Mouse (Mus musculus): ENCODE data around the gene Fancc. TPM values are rescaled to one million over a fixed set of nuclear protein-coding genes. Genes with fewer than 3 reads are reported as not detected.

The Fancc gene
- polyA plus RNA-seq, 1 experiment from 2014 or later: 15.8 TPM

DNA sequence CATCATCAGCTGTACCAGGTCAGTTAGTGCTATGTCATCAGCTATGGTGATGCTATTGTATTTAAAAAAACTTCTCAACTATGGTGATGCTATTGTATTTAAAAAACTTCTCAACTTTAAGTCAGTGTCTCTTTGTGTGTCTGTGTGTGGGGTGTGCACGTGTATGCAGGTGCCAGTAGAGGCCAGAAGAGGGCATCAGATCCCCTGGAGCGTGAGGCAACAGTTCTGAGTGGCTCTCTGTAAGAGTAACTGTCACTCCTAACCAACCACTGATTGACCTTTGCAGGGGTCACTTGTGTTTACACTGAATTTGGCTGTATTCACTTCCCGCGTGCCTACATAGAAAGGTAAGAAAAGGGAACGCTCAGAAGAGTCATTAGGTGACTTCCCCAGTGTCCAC, 10.7 kb upstream of the Fancc start:
- no peak for DNase-seq (ENCODE audit: low spot score)
- Histone ChIP-seq H3K4me1 (peaks cover 12% of the 10 kb centered on the region), H3K4me3 (no peak overlapping the region), H3K9me3 (no peaks in the 10 kb centered on the region), H3K36me3 (peaks cover 57% of the 10 kb centered on the region), H3K27ac (no peak overlapping the region), H3K27me3 (ENCODE audit: insufficient read depth, poor library complexity, severe bottlenecking) (no peaks in the 10 kb centered on the region)
- whole genome bisulfite sequencing: 88% methylated on average over 5 of the region's 5 CpGs

DNA sequence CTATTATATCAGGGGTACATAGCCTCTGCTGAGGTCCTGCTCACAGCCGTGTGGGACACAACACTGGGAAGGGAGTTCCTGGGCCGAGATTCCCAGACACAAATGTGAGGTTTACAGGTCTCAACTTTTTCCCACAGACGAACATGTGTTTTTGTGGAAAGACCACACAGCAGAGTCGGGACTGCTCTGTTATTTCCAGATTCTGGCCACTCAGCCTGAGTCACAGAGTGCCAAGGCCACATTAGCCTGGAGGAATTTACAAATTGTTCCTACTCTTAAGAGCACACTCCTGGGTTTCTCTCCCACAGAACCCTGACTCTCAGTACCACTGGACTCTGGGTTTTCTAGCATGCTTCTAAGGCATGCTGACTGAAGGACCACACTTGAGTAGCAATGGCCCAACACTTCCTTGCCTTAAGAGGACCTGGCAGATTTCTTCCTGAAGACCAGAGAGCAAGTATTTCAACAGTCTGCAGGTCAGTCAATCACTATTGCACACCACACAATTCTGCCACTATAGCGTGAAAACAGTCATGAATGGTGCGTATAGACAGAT, 10.0 kb upstream of the Fancc start:
- Histone ChIP-seq H3K27me3 (ENCODE audit: insufficient read depth, poor library complexity, severe bottlenecking) (no peaks in the 10 kb centered on the region), H3K4me3 (no peak overlapping the region), H3K36me3 (peaks cover 50% of the 10 kb centered on the region), H3K4me1 (peaks cover 4% of the 10 kb centered on the region; the same call in 1 of the 2 replicates), H3K9me3 (no peaks in the 10 kb centered on the region), H3K27ac (no peak overlapping the region; the same call in 1 of the 2 replicates)
- no peak for DNase-seq (ENCODE audit: low spot score)
- 87% methylated on average over 6 of the region's 6 CpGs for WGBS

DNA sequence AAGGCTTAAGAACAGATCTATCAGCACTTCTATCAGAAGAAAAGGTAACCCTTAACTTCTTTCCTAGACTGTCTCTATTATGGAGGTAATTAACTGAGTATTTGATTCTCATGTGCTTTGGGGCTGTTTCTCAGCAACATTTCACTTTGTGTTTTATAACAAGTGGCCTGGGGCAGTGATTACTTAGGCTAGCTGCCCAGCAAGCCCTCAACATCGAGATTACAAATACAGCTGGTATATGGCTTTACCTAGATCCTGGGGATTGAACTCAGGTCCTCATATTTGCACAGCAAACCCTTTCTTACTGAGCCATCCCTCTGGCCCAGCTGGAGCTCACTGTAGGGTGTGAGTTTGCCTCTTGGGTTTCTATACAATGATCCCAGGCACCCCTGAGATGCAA, 9.3 kb upstream of the Fancc start:
- no peaks in the 10 kb centered on the region for H3K27me3 ChIP-seq (ENCODE audit: insufficient read depth, poor library complexity, severe bottlenecking)
- no peaks in the 10 kb centered on the region for H3K4me1 ChIP-seq
- H3K27ac ChIP-seq: no peak overlapping the region
- H3K4me3 ChIP-seq: no peak overlapping the region
- peaks cover 43% of the 10 kb centered on the region for H3K36me3 ChIP-seq
- H3K9me3 ChIP-seq: no peaks in the 10 kb centered on the region
- DNase-seq (ENCODE audit: low spot score): no peak
- 76% methylated on average over 1 of the region's 1 CpGs for WGBS

DNA sequence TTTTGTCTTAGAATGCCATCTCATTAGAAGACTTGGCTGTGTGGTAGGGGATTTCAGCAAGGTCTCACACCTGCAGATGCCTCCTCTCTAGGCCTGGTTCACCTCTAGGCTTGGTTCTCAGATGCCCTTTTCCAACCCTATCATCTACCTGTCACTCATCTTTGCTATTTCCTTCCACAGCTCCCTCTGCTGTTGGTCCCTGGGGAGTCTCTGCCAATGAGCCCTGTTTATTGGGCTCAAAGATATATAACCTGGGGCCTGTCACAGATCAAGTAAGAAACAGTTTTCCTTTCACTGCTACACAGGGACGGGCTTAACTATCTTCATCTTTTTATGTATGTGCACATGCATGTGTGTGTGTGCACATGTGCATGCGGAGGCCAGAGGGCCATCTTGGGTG, 5.3 kb upstream of the Fancc start:
- Histone ChIP-seq H3K4me1 (no peaks in the 10 kb centered on the region), H3K36me3 (peaks cover 5% of the 10 kb centered on the region), H3K4me3 (no peak overlapping the region), H3K9me3 (no peaks in the 10 kb centered on the region), H3K27me3 (ENCODE audit: insufficient read depth, poor library complexity, severe bottlenecking) (no peaks in the 10 kb centered on the region), H3K27ac (no peak overlapping the region)
- DNase-seq (ENCODE audit: low spot score): no peak
- WGBS: 82% methylated on average over 2 of the region's 2 CpGs

DNA sequence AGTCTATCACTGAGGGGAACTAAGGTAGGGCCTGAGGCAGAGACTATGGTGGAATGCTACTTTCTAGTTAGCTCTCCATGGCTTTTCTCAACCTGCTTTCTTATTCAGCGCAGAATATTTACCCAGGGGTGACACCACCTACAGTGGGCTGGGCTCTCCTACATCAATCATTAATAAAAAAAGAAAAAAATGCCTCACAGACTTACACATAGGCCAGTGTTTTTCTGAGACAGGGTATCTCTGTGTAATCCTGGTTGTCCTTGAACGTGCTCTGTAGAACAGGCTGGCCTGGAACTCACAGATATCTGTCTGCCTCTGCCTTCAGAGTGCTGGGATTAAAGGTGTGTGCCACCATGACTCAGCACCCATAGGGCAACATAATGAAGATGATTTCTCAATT, 2.4 kb upstream of the Fancc start:
- no peak overlapping the region for H3K4me3 ChIP-seq
- H3K9me3 ChIP-seq: no peaks in the 10 kb centered on the region
- no peak overlapping the region for H3K27ac ChIP-seq
- H3K36me3 ChIP-seq: no peaks in the 10 kb centered on the region
- DNase-seq (ENCODE audit: low spot score): no peak
- peaks cover 3% of the 10 kb centered on the region; the same call in 1 of the 2 replicates for H3K4me1 ChIP-seq
- no peaks in the 10 kb centered on the region for H3K27me3 ChIP-seq (ENCODE audit: insufficient read depth, poor library complexity, severe bottlenecking)
- 78% methylated on average over 2 of the region's 2 CpGs for WGBS

DNA sequence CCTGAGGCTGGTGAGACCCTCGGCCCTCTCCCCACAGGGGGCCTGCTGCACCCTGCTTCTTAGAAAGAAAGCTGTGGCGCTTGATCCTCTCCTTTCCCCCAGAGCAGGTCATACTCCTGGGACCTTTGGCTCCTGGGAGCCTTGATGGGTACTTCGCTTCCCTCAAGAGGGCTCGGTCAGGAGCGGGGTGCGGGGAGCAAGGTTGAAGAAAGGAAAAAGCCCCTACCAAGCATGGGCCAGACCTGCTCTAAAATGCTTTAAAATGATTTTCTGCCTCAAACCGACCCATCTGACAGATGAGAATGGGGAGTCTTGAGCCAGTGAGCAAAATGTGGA, 9.4 kb downstream of the Fancc start:
- no peak for DNase-seq (ENCODE audit: low spot score)
- Histone ChIP-seq H3K36me3 (no peaks in the 10 kb centered on the region), H3K27me3 (ENCODE audit: insufficient read depth, poor library complexity, severe bottlenecking) (no peaks in the 10 kb centered on the region), H3K4me1 (peaks cover 7% of the 10 kb centered on the region), H3K27ac (no peak overlapping the region), H3K4me3 (no peak overlapping the region), H3K9me3 (no peaks in the 10 kb centered on the region)
- WGBS: 57% methylated on average over 7 of the region's 7 CpGs

DNA sequence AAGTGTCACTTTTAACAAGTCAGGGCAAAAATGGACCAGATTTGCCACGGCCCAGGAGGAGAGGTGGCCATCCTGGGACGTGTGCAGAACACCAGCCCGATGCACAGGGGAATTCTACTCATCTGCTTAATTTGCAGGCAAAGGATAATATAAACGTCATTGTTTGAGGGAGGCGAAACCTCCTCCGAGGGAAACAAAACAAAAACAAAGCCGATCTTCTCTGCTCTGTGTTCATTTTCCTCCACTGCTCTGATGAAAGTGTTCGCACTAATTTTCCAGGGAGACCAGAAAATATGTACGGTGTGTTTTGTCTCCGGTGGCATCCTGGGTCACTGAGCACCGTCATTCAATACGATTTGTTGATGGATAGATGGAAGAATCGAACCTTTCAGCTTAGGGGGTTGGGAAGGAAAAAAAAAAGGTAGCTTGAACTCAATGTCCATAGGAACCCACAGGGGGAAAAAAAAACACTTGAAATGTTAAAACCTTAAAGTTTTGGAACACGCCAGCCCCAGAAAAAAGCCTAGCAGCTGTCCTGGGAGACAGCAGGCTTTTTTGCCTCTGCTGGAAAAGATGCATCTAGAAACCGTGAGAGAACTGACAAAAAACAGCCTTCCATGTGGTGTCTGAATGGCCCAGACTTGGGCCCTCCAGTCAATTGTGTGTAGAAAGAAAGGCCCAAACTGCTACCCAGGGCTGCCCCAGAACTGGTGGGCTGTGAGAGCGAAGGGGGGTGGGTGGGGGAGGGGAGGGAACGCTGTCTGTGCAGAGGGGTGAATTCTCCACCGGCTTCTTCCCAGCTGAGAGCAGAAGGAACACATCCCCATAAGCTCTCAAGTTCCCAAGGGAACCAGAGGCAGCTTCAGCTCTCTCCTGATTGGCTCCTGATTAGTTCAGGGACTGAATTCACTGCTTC, 10.0 kb downstream of the Fancc start:
- H3K27me3 ChIP-seq (ENCODE audit: insufficient read depth, poor library complexity, severe bottlenecking): no peaks in the 10 kb centered on the region
- no peaks in the 10 kb centered on the region for H3K36me3 ChIP-seq
- H3K9me3 ChIP-seq: no peaks in the 10 kb centered on the region
- peaks cover 7% of the 10 kb centered on the region for H3K4me1 ChIP-seq
- 32% methylated on average over 18 of the region's 18 CpGs for WGBS
- H3K27ac ChIP-seq: no peak overlapping the region
- H3K4me3 ChIP-seq: no peak overlapping the region
- no peak for DNase-seq (ENCODE audit: low spot score)

DNA sequence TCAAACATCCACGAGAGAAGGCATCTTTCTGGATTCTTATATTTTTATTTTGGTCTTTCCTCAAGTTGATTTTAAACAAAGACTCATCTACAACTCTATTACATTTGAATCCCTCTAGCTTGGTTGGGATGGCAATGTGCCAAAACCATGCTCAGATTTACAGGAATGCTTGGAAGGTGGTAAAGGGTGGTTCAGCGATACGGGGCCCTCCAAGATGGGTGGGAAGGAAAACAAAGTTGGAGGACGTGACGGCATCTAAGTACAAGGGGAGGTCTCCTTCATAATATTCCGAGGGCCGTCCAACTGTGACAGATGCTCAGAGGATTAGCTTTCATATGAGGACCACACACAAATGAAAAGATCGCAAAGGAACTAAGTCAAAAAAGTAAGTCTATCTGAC, 21.7 kb downstream of the Fancc start:
- Histone ChIP-seq H3K27me3 (ENCODE audit: insufficient read depth, poor library complexity, severe bottlenecking) (no peaks in the 10 kb centered on the region), H3K36me3 (no peaks in the 10 kb centered on the region), H3K9me3 (no peaks in the 10 kb centered on the region), H3K4me1 (peaks cover 16% of the 10 kb centered on the region), H3K27ac (no peak overlapping the region), H3K4me3 (no peak overlapping the region)
- WGBS: 72% methylated on average over 8 of the region's 8 CpGs
- DNase-seq (ENCODE audit: low spot score): no peak

DNA sequence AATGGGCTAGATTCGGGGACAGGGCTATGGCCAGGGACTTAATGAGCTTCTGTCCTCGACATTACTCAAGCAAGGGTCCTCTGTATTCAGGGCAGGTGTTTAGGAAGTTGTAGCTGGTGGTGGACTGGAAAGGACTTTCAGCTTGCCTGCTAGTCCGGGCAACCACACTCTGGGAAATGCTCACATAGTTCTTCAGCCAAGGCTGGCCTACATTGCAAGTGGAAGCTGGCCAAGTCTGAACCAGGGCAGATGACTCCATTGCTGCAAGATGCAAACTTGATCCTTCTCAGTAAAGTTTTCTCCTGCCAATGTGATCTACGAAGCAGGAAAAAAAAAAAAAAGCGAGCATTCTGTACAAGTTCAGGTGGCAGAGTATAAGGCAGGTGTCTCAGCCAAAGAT, 44.2 kb downstream of the Fancc start:
- no peaks in the 10 kb centered on the region for H3K27me3 ChIP-seq (ENCODE audit: insufficient read depth, poor library complexity, severe bottlenecking)
- H3K36me3 ChIP-seq: no peaks in the 10 kb centered on the region
- DNase-seq (ENCODE audit: low spot score): no peak
- H3K4me3 ChIP-seq: no peak overlapping the region
- no peaks in the 10 kb centered on the region for H3K4me1 ChIP-seq
- H3K9me3 ChIP-seq: no peaks in the 10 kb centered on the region
- WGBS: 75% methylated on average over 5 of the region's 5 CpGs
- no peak overlapping the region for H3K27ac ChIP-seq

DNA sequence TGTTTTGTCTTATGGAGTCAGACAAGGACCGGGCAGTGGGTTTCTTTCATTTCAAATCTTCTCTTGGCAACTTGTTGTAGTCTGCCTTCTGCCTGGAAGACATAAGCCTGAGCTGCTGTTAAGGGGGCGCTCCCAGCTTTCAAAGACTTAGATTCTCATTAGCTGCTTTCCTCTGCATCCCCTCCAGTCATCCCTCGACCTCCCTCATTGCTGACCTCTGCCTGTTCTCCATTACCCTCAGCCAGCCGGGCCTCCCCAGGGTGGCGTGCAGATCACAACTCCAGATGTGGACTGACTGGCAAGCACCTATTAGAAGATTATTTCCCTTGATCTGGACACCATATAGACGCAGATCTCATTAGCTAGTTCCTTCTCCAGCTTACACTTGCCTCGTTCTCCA, 45.9 kb downstream of the Fancc start:
- 61% methylated on average over 7 of the region's 7 CpGs for WGBS
- no peaks in the 10 kb centered on the region for H3K27me3 ChIP-seq (ENCODE audit: insufficient read depth, poor library complexity, severe bottlenecking)
- DNase-seq (ENCODE audit: low spot score): no peak
- no peak overlapping the region for H3K4me3 ChIP-seq
- H3K9me3 ChIP-seq: no peaks in the 10 kb centered on the region
- no peaks in the 10 kb centered on the region for H3K4me1 ChIP-seq
- no peaks in the 10 kb centered on the region for H3K36me3 ChIP-seq
- H3K27ac ChIP-seq: no peak overlapping the region

DNA sequence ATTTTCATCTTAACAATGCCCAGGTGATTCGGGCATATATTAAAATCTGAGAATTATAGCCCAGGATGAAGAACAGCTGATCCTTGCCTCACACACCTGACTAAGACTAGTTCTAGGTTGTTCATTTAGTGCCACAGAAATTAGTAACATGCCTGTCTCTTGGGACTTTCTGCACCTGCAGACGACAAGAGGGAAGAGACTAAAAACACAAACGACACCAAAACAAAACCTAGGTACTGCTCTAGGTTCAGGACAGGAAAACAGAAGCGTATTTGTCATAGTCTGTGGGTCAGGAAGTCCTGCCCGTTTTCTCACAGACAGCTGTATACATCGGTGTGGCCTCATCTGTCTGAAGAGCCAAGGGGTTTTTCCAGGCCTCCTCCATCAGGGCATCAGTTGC, 51.7 kb downstream of the Fancc start:
- no peak overlapping the region for H3K4me3 ChIP-seq
- H3K9me3 ChIP-seq: no peaks in the 10 kb centered on the region
- H3K36me3 ChIP-seq: no peaks in the 10 kb centered on the region
- no peaks in the 10 kb centered on the region for H3K4me1 ChIP-seq
- no peaks in the 10 kb centered on the region for H3K27me3 ChIP-seq (ENCODE audit: insufficient read depth, poor library complexity, severe bottlenecking)
- no peak for DNase-seq (ENCODE audit: low spot score)
- 76% methylated on average over 6 of the region's 6 CpGs for WGBS
- H3K27ac ChIP-seq: no peak overlapping the region

DNA sequence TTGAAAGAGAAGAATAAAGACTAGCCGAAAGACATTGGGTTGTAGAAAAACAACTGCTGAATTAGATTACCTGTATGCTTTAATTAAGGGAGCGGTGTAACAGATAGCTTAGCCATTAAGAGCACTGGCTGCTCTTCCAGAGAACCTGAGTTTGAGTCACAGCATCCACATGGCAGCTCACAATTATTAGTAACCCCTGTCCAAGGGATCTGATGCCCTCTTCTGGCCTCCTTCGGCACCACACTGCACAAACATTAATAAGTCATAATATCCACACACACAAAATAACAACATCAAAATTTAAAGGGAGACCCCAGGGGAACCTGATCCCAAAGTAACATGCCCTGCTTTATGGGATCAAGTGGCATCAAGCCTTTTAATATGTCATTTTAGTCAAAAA, 64.3 kb downstream of the Fancc start:
- DNase-seq (ENCODE audit: low spot score): no peak
- peaks cover 8% of the 10 kb centered on the region; the same call in 1 of the 2 replicates for H3K4me1 ChIP-seq
- H3K27me3 ChIP-seq (ENCODE audit: insufficient read depth, poor library complexity, severe bottlenecking): no peaks in the 10 kb centered on the region
- H3K4me3 ChIP-seq: no peak overlapping the region
- WGBS: 87% methylated on average over 3 of the region's 3 CpGs
- H3K9me3 ChIP-seq: no peaks in the 10 kb centered on the region
- H3K36me3 ChIP-seq: no peaks in the 10 kb centered on the region
- H3K27ac ChIP-seq: no peak overlapping the region

DNA sequence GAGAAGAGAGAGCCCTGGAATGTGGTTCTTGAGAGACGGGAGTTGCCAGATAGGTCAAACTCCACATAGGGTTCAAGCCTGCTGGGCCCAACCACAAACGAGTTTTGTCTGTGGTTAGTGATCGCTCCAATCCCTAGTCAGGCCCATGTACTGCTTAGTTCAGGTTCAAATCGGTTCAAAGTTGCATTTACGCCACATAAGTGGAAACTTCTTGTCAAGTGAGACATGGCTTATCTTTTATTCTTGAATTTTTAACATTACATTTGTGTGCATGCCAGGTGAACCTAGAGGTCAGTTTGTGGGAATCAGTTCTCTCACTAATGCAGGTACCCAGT, 65.3 kb downstream of the Fancc start:
- peak overlapping the region; percentile 75 for H3K4me3 ChIP-seq
- WGBS: 14% methylated on average over 5 of the region's 5 CpGs
- H3K9me3 ChIP-seq: no peaks in the 10 kb centered on the region
- H3K36me3 ChIP-seq: no peaks in the 10 kb centered on the region
- no peak for DNase-seq (ENCODE audit: low spot score)
- H3K27me3 ChIP-seq (ENCODE audit: insufficient read depth, poor library complexity, severe bottlenecking): no peaks in the 10 kb centered on the region
- H3K4me1 ChIP-seq: peaks cover 8% of the 10 kb centered on the region; the same call in 1 of the 2 replicates
- peak overlapping the region; percentile 97 for H3K27ac ChIP-seq
